Mouse (Mus musculus) C2C12 (cell line): ENCODE data around the gene Strap.

Experiments
- CEBPB ChIP-seq: IDR thresholded peaks from one replicate; pipeline ENCODE4 v1.6.1; 2011; ENCODE audit warnings: low read depth, mild to moderate bottlenecking, control low read depth, moderate library complexity
- CTCF ChIP-seq: IDR thresholded peaks from one replicate; pipeline ENCODE4 v1.5.1; 2011; ENCODE audit not compliant: control insufficient read depth, insufficient read depth, insufficient read length
- MAX ChIP-seq: IDR thresholded peaks from one replicate; pipeline ENCODE4 v1.6.1; 2011; ENCODE audit warnings: mild to moderate bottlenecking, control low read depth
- USF1 ChIP-seq: IDR thresholded peaks from one replicate; pipeline ENCODE4 v1.6.1; 2011; ENCODE audit warnings: low read depth, mild to moderate bottlenecking, control low read depth, moderate library complexity

DNA sequence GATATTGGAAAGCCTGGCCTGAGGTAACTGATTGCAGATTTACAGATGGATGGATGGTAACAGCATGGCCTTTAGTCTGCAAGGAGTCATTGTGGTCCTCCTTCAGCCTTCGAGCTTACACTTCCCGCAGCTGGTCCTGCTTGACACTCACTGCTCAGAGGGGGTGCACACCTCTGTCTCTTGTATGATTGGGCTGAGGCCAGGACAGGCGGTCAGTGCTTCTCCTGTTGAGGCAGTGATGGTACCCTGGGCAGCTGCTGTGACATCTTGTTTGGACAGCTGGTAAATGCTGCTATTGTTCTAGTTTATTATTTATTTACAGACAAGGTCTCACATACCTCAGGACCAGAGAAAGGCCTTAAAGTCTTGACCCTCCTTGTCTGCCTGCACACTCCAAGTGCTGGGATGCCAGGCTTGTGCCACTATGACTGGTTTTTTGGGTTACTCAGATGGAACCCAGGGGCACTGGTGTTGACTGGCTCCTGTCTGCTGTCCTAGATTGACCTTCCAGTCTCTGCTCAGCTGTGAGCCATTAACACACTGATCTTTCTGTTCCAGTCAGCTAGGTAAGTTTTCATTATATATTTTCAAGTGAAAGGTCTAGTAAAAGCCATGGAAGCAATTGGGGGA, 36.9 kb downstream of the Strap start:
- no peak for TF ChIP-seq CTCF
- no peak for TF ChIP-seq MAX
- no peak for TF ChIP-seq CEBPB
- TF ChIP-seq USF1, result no peak
